13 mouse cellular contexts compared by ENCODE assay signal in genomic region chr2:104864176-104864860, GRCm38 (mm10). TPM values are rescaled to one million over a fixed set of nuclear protein-coding genes. Genes with fewer than 3 reads are reported as not detected.
DNase-seq lines count a peak whose midpoint lies in the region.
"Had no signal": no experiment of that assay in that cellular context is flagged by ENCODE, and none has a peak within 500 bp of the region (broad histone marks: within the 10 kb centered on the region; RNA-seq: fewer than 3 reads in every experiment).

No protein-coding gene starts in this region.

- peak overlapping the region; percentile 79 for H3K27ac ChIP-seq in brown adipose tissue, adult 24 weeks (replicated peaks; ENCODE audit: low read depth, low read length)
- H3K27ac ChIP-seq: forebrain, embryonic 15.5 days; macrophage had no signal

- no peak overlapping the region for H3K4me3 ChIP-seq in brown adipose tissue, adult 24 weeks (ENCODE audit: insufficient read depth, low read depth, low read length)
- H3K4me3 ChIP-seq: forebrain, embryonic 15.5 days had no signal

- DNase-seq in heart, postnatal 10 days: peak; percentile 13 to 36
- no peak for DNase-seq in heart, adult 8-10 months (ENCODE audit: low spot score)
- peak; percentile 94 for DNase-seq in 416B (ENCODE audit: low read depth)
- DNase-seq in kidney, postnatal 25 days: peak; percentile 41 to 69
- DNase-seq in urinary bladder, postnatal 36 days (ENCODE audit: low spot score in 2 of 2): no peak
- no peak for DNase-seq in thymus, postnatal 0 days (ENCODE audit: low spot score)
- DNase-seq: cerebellum, postnatal 10 days; gastrocnemius, postnatal 14 days; thymus, postnatal 14 days had no signal

- intact Hi-C loops in heart, postnatal 10 days (cut with DNase I): no loop called here

- peaks cover 2% of the 10 kb centered on the region; the same call in 1 of the 2 replicates for H3K4me1 ChIP-seq in brown adipose tissue, adult 24 weeks (ENCODE audit: control insufficient read depth, insufficient read depth, insufficient read length, low read length)
- H3K4me1 ChIP-seq: forebrain, embryonic 15.5 days had no signal

RNA-seq across cellular contexts. Expression of gene Ccdc73, which starts 3.3 kb away (rescaled TPM):
- 1 to 10 TPM; 3.2 to 3.3 TPM for total RNA-seq in heart, postnatal 10 days (2021)
- total RNA-seq in heart, adult 8-10 months (2022): 1 to 10 TPM; 3.7 to 5.6 (median 5.2) TPM
- 7.7 and 16.4 TPM in 2 replicates for polyA plus RNA-seq in brown adipose tissue, adult 24 weeks (2012; ENCODE audit: insufficient read depth, insufficient read length, missing spikeins)
- 7.5 and 7.6 TPM in 2 replicates for polyA plus RNA-seq in thymus, postnatal 0 days (2015; fragmentation: Nextera tagmentation; extraction: Ambion mirVana)
- total RNA-seq: neutrophil, adult 5-6 weeks had no signal

RNA-seq across cellular contexts. Expression of gene Prrg4, which starts 14.6 kb away (rescaled TPM):
- 1 to 10 TPM; 2.2 to 2.4 TPM for total RNA-seq in heart, postnatal 10 days (2021)
- total RNA-seq in heart, adult 8-10 months (2022): 1 to 10 TPM in 2 of 4 experiments, under 1 TPM in 2; 0.65 to 1.4 (median 0.99) TPM
- 0.38 TPM in 1 of 2 replicates, not detected in the other for polyA plus RNA-seq in brown adipose tissue, adult 24 weeks (2012; ENCODE audit: insufficient read depth, insufficient read length, missing spikeins)
- 2.3 and 2.6 TPM in 2 replicates for polyA plus RNA-seq in thymus, postnatal 0 days (2015; fragmentation: Nextera tagmentation; extraction: Ambion mirVana)

RNA-seq across cellular contexts. Expression of gene Qser1, which starts 47.8 kb away (rescaled TPM):
- total RNA-seq in heart, postnatal 10 days (2021): 10 to 100 TPM; 25.1 to 30.1 TPM
- 10 to 100 TPM; 28.3 to 33.9 (median 31.1) TPM for total RNA-seq in heart, adult 8-10 months (2022)
- polyA plus RNA-seq in brown adipose tissue, adult 24 weeks (2012; ENCODE audit: insufficient read depth, insufficient read length, missing spikeins): 9.0 and 17.0 TPM in 2 replicates
- 3.9 and 4.6 TPM in 2 replicates for polyA plus RNA-seq in thymus, postnatal 0 days (2015; fragmentation: Nextera tagmentation; extraction: Ambion mirVana)

Comparison
In these comparisons a context has a peak if more than half of its experiments do, and no peak if none do; other contexts are left out.
1. DNase-seq: peak in heart, postnatal 10 days (2 of 2), 416B (single experiment) and kidney, postnatal 25 days (2 of 2); none in heart, adult 8-10 months (single experiment), urinary bladder, postnatal 36 days (0 of 2) and thymus, postnatal 0 days (single experiment).